Mouse (Mus musculus) CH12.LX (cell line): ENCODE measurements around the gene Gm7233. TPM values are rescaled to one million over a fixed set of nuclear protein-coding genes. Genes with fewer than 3 reads are reported as not detected.
"Not testable (repeated sequence)": the region's sequence is repeated elsewhere in the genome, so short reads cannot be mapped to it uniquely, and the experiment has no call there.

Experiments used
- DNase-seq: peaks from one replicate; pipeline ENCODE4 v3.0.0-alpha.2; 2013; ENCODE audit errors: extremely low read depth
- H3K27ac ChIP-seq: 2 replicates; pipeline ENCODE4 v1.5.1; 2012; ENCODE audit warnings: low read depth, mild to moderate bottlenecking, control low read depth, moderate library complexity; ENCODE audit not compliant: insufficient read depth
- H3K27me3 ChIP-seq: replicated peaks from 2 replicates; pipeline ENCODE3; 2012; ENCODE audit warnings: inconsistent platforms
- H3K36me3 ChIP-seq, 2 experiments: replicated peaks in 1 of 2; 2 replicates each; pipeline versions ENCODE3 to v1.6.1; 2012; ENCODE audit warnings: inconsistent platforms in 1 of 2, low read length in 1 of 2, mild to moderate bottlenecking in 1 of 2, mixed read lengths in 1 of 2, moderate library complexity in 1 of 2; ENCODE audit not compliant: control insufficient read depth in 1 of 2, insufficient read depth in 1 of 2
- H3K4me1 ChIP-seq, 2 experiments: 2 replicates each; pipeline ENCODE4 v1.6.1; 2012; ENCODE audit warnings: inconsistent platforms in 1 of 2, moderate library complexity in 1 of 2; ENCODE audit not compliant: insufficient read depth in 2 of 2, control insufficient read depth in 1 of 2
- H3K4me2 ChIP-seq: 2 replicates; pipeline ENCODE4 v1.6.1; 2012; ENCODE audit warnings: low read depth, mild to moderate bottlenecking, control low read depth; ENCODE audit not compliant: poor library complexity, insufficient read depth, severe bottlenecking
- H3K4me3 ChIP-seq, 3 experiments: fragments of 150-350 bp in 1 of 3; sonication (generic) in 1 of 3; replicated peaks in 1 of 3; 2 replicates each; pipeline versions ENCODE3 to v1.5.1; 2011 to 2012; ENCODE audit warnings: low read depth in 2 of 3, low read length in 2 of 3, mild to moderate bottlenecking in 2 of 3, moderate library complexity in 2 of 3, control low read depth in 1 of 3, improper control_type of control experiment in 1 of 3, inconsistent platforms in 1 of 3, mixed read lengths in 1 of 3; ENCODE audit not compliant: poor library complexity in 1 of 3
- H3K79me2 ChIP-seq: replicated peaks from 2 replicates; pipeline ENCODE4 v1.6.1; 2012; ENCODE audit warnings: mild to moderate bottlenecking, moderate library complexity; ENCODE audit not compliant: control insufficient read depth, poor library complexity, insufficient read depth, severe bottlenecking; ENCODE audit errors: extremely low read depth
- H3K9ac ChIP-seq: 2 replicates; pipeline ENCODE4 v1.6.1; 2012; ENCODE audit warnings: low read depth, mild to moderate bottlenecking, control low read depth, moderate library complexity; ENCODE audit not compliant: insufficient read depth
- H3K9me3 ChIP-seq: replicated peaks from 2 replicates; pipeline ENCODE3; 2012; ENCODE audit warnings: low read length, inconsistent platforms, mixed read lengths
- dilution Hi-C: fragments of 300-500 bp; cut with MboI; formaldehyde crosslinking; loops from 2 replicates; pipeline ENCODE4 v1.14.3; 2020; ENCODE audit warnings: low sequenced_read_pairs; ENCODE audit not compliant: extremely low pct_unique_long_range_greater_than_20kb, extremely low pct_ligation_motif_present
- in situ Hi-C: fragments of 300-500 bp; cut with MboI; formaldehyde crosslinking; loops from 3 replicates; pipeline ENCODE4 v1.14.3; 2019; ENCODE audit warnings: low sequenced_read_pairs, low pct_ligation_motif_present, low pct_unique_long_range_greater_than_20kb, mixed read lengths
- polyA plus RNA-seq: library from polyadenylated mRNA; unstranded; fragments of >175 nt; gene quantifications from 2 replicates; pipeline ENCODE4 v1.2.1, GENCODE M21; 2012; ENCODE audit warnings: low read depth; ENCODE audit not compliant: insufficient read length
- total RNA-seq, 2 experiments: library from RNA; depleted of rRNA; stranded (reverse); fragments of 300-350 nt in 1 of 2; fragments of >200 nt in 1 of 2; gene quantifications; 2 replicates each; pipeline ENCODE4 v1.2.3; 2012 to 2014

Gm7233 gene
- total RNA-seq (2012; rRNA removed) = not detected in 2 replicates
- total RNA-seq (2014; rRNA removed) = not detected in 2 replicates
- not detected in 2 replicates for polyA plus RNA-seq

GRCm38 (mm10) chr14:43179567-43179966 is at the start of gene Gm7233:
TSS of gene Gm7233 (plus strand) at chr14:43179867.
- DNase-seq, H3K4me3 ChIP-seq, H3K4me2 ChIP-seq, H3K27me3 ChIP-seq, H3K79me2 ChIP-seq, in situ Hi-C loops, dilution Hi-C loops, H3K9me3 ChIP-seq, H3K4me1 ChIP-seq, H3K27ac ChIP-seq, H3K9ac ChIP-seq, H3K36me3 ChIP-seq: not testable (repeated sequence)

GRCm38 (mm10) chr14:43167189-43167588 is 12.5 kb upstream of the Gm7233 start:
- H3K9me3 ChIP-seq, H3K9ac ChIP-seq, in situ Hi-C loops, DNase-seq, dilution Hi-C loops, H3K27me3 ChIP-seq, H3K27ac ChIP-seq, H3K4me1 ChIP-seq, H3K4me3 ChIP-seq, H3K4me2 ChIP-seq, H3K79me2 ChIP-seq, H3K36me3 ChIP-seq: not testable (repeated sequence)

GRCm38 (mm10) chr14:43167942-43168341 is 11.7 kb upstream of the Gm7233 start:
- H3K79me2 ChIP-seq, dilution Hi-C loops, H3K9ac ChIP-seq, H3K27me3 ChIP-seq, H3K4me1 ChIP-seq, H3K4me2 ChIP-seq, H3K36me3 ChIP-seq, H3K9me3 ChIP-seq, H3K4me3 ChIP-seq, H3K27ac ChIP-seq, DNase-seq, in situ Hi-C loops: not testable (repeated sequence)

- DNase-seq, H3K79me2 ChIP-seq, H3K9ac ChIP-seq, H3K9me3 ChIP-seq, H3K27ac ChIP-seq, H3K4me2 ChIP-seq, H3K27me3 ChIP-seq, dilution Hi-C loops, H3K36me3 ChIP-seq, H3K4me1 ChIP-seq, H3K4me3 ChIP-seq, in situ Hi-C loops: not testable (repeated sequence)
These were observed 11.0 kb upstream of the Gm7233 start for GRCm38 (mm10) chr14:43168573-43169170.

- H3K4me3 ChIP-seq, in situ Hi-C loops: not testable (repeated sequence)
These were observed 55.5 kb downstream of the Gm7233 start, which contains the start of gene Gm8122 for GRCm38 (mm10) chr14:43235204-43235603. TSS of gene Gm8122 (minus strand) at chr14:43235304.

More at GRCm38 (mm10) chr14:43235204-43235603, 55.5 kb downstream of the Gm7233 start, which contains the start of gene Gm8122:
- H3K4me1 ChIP-seq, H3K36me3 ChIP-seq, H3K4me2 ChIP-seq, dilution Hi-C loops, H3K9ac ChIP-seq, H3K27ac ChIP-seq, H3K79me2 ChIP-seq, H3K27me3 ChIP-seq, H3K9me3 ChIP-seq, DNase-seq: not testable (repeated sequence)
